Mouse (Mus musculus) lung, adult 2 months (tissue): ENCODE data around the gene Aloxe3.

Source experiments
- CTCF ChIP-seq: fragments of 200-500 bp; IDR thresholded peaks from 2 replicates; pipeline ENCODE4 v1.5.1; 2011; ENCODE audit warnings: mild to moderate bottlenecking, low read length, control low read depth; ENCODE audit not compliant: insufficient read depth
- POLR2A ChIP-seq: fragments of 200-500 bp; IDR thresholded peaks from 2 replicates; pipeline ENCODE4 v1.6.1; 2011; ENCODE audit warnings: low read depth, mild to moderate bottlenecking, control low read depth, low read length, borderline replicate concordance; ENCODE audit errors: extremely low read depth

DNA sequence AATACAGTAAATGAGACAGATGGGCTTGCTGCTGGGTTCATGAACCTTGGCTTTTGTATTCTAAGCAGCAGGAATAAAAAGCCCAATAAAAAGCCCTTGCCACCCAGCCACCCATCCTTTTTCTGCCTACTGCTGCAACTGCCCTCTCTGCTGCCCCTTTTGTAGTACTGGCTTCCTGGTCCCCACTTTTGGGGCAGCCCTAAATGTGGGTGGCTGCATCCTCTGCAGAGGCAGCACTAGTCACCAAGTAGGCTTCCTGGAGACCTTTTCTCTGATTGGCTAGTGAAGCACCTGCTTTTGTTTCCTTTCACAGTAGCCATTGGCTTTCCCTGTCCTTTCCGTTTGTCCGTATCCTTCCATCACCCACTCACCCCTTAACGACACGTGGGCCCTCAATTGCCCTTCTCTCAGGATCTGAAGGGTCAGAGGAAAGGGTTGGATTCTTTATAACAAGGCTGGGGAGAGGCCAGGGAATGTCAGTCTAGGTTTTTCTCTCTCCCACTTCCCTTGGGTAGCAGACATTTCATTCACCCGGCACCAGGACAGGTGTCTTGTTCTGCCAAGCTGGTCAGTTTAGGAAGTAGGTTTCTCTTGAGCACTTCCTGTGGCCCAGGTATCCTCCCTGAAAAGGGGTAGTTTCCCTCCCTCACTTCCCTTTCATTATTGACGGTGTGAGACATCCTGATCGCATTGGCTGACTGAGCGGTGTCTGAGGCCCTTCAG, 27.5 kb upstream of the Aloxe3 start:
- TF ChIP-seq CTCF (no peak), POLR2A (0 out of 2 replicates have a peak, but pooled peaks have one; percentile 31)
